Mouse (Mus musculus) kidney, adult 2 months (tissue): Measurements from ENCODE around the gene Faap20. TPM values are rescaled to one million over a fixed set of nuclear protein-coding genes. Genes with fewer than 3 reads are reported as not detected.

Experiments used
- DNase-seq: peaks from one replicate; pipeline ENCODE4 v3.0.0; 2021
- H3K27ac ChIP-seq: fragments of 200-500 bp; 2 replicates; pipeline ENCODE4 v1.5.1; 2012; ENCODE audit warnings: low read depth, low read length, control low read depth, inconsistent platforms; ENCODE audit not compliant: insufficient read depth
- H3K27me3 ChIP-seq: fragments of 200-500 bp; replicated peaks from 2 replicates; pipeline ENCODE4 v1.6.1; 2012; ENCODE audit warnings: mild to moderate bottlenecking, moderate library complexity, low read length, inconsistent platforms; ENCODE audit not compliant: control insufficient read depth, insufficient read depth
- H3K36me3 ChIP-seq: fragments of 200-500 bp; 2 replicates; pipeline ENCODE4 v1.6.1; 2012; ENCODE audit warnings: mild to moderate bottlenecking, moderate library complexity, low read length, inconsistent platforms; ENCODE audit not compliant: control insufficient read depth, insufficient read depth
- H3K4me1 ChIP-seq: fragments of 200-500 bp; 2 replicates; pipeline ENCODE4 v1.6.1; 2011; ENCODE audit warnings: low read length; ENCODE audit not compliant: control insufficient read depth, insufficient read depth
- H3K4me3 ChIP-seq: fragments of 200-500 bp; 2 replicates; pipeline ENCODE4 v1.5.1; 2011; ENCODE audit warnings: mild to moderate bottlenecking, low read depth, low read length, control low read depth; ENCODE audit not compliant: insufficient read depth
- CTCF ChIP-seq: fragments of 200-500 bp; conservative IDR thresholded peaks from 2 replicates; pipeline ENCODE4 v1.5.1; 2011; ENCODE audit warnings: low read depth, mild to moderate bottlenecking, control low read depth, low read length, moderate library complexity, mixed read lengths; ENCODE audit not compliant: insufficient read depth, insufficient read length
- POLR2A ChIP-seq: fragments of 200-500 bp; IDR thresholded peaks from one replicate; pipeline ENCODE4 v1.6.1; 2011; ENCODE audit warnings: low read depth, low read length, control low read depth
- whole genome bisulfite sequencing: fragments of 180-500 bp; shearing (Covaris S2); methylation state at CpG from one replicate; pipeline ENCODE4 v1.1.7; 2018; 5-methylcytosine and 5-hydroxymethylcytosine counted together
- polyA plus RNA-seq: library from polyadenylated mRNA; depleted of rRNA; stranded (reverse); fragments of >200 nt; gene quantifications from 2 replicates; pipeline ENCODE4 v1.2.3, GENCODE M21; 2012; rRNA removed

Gene Faap20
- polyA plus RNA-seq, 1 experiment: 68.9 TPM

DNA sequence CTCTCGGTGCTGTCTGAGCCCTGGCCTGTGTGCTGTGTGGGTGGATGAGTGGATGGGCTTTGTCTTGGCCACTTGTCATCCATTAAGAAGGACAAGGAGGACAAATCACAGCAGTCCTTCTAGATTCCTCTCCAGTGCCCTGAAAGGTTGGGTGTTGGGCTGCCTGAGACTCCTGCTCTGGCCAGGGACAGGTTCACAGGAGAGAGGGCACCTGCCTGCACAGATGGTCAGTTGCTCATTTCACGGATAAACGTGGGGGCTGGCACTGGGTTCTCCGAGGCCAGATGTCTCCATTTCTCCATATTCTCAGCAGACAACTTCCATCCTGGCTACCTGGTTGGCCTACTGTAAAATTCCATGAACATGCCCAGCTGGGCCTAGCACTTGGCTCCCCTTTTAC is 49.2 kb downstream of the Faap20 start:
- Histone ChIP-seq H3K4me3 (no peak overlapping the region), H3K27ac (no peak overlapping the region), H3K4me1 (no peaks in the 10 kb centered on the region), H3K27me3 (no peaks in the 10 kb centered on the region), H3K36me3 (no peaks in the 10 kb centered on the region)
- DNase-seq: no peak
- no peak for TF ChIP-seq CTCF
- no peak for TF ChIP-seq POLR2A
- 84% methylated on average over 4 of the region's 4 CpGs for WGBS

DNA sequence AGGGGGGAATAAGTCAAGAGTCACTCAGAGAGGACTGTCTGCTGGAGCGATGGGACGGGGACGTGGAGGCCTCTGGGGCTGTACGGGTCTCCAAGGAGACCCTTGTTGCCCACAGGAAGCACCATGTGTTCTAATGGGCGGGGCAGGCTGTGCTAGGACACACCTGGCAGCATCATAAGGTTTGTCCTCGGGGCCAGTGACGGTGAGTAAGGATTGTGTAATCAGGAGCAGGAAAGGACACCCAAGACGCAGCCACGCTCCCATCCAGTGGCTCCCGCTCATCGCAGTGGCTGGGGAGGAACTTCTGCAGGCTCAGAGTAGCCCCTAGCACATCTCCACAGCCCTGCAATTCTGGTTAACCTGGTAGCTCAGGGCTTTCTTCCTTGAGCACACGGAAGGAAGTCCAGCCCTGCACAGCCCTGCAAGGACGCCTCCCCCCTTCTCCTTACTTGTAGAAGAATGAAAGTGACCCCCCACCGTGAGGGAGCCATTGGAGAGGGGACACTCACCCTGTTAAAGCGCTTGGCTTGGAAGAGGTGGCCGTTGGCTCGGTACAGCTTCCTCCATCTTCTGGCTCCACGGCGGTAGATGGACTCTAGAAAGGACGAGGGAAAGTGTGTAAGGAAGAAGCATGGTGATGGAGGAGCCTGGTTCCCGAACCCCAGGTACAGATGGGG is 51.0 kb downstream of the Faap20 start:
- Histone ChIP-seq H3K27ac (no peak overlapping the region), H3K27me3 (no peaks in the 10 kb centered on the region), H3K36me3 (no peaks in the 10 kb centered on the region), H3K4me1 (no peaks in the 10 kb centered on the region), H3K4me3 (no peak overlapping the region)
- 81% methylated on average over 21 of the region's 21 CpGs for WGBS
- no peak for DNase-seq
- TF ChIP-seq CTCF (no peak), POLR2A (no peak)

DNA sequence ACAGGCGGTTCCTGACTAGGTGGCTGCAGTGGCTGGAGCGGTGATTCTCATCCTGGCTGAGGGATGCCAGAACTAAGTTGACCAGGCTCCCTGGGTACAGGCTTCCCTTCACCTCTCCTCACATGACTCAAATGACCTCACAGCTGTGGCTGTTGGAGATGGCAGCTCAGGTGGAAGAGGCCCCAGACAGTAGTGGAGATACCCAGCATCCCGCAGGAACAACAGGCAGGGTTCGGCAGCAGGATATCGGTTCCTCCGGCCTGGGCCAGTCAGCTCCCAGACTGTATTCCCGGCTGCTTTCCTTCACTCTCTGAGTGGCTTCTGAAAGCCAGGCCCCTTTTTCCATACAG is 51.5 kb downstream of the Faap20 start:
- TF ChIP-seq CTCF (no peak), POLR2A (no peak)
- H3K27ac ChIP-seq: no peak overlapping the region
- no peak for DNase-seq
- 87% methylated on average over 7 of the region's 7 CpGs for WGBS
- no peak overlapping the region for H3K4me3 ChIP-seq
- H3K27me3 ChIP-seq: no peaks in the 10 kb centered on the region
- no peaks in the 10 kb centered on the region for H3K4me1 ChIP-seq
- H3K36me3 ChIP-seq: no peaks in the 10 kb centered on the region

DNA sequence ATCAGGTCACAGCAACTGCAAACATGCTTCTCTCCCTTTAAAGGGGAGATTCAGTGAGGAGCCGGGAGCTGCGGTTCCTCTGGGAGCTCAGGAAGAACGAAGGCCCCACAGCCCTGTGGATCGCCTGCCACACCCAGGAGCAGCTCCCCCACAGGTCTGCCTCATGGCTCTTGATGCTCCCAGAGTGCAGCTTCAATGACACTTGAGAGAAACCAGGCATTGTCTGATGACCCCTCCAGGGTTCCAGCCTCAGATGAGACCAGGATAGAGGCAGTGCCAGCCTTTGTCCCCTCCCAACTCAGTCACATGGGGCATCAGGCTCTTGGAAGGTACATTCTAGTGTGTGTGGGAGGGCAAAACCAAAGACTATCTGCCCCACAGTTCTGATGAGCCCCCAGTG is 52.4 kb downstream of the Faap20 start:
- no peaks in the 10 kb centered on the region for H3K4me1 ChIP-seq
- no peak for DNase-seq
- no peak overlapping the region for H3K27ac ChIP-seq
- no peaks in the 10 kb centered on the region for H3K27me3 ChIP-seq
- TF ChIP-seq CTCF: no peak
- TF ChIP-seq POLR2A: no peak
- no peaks in the 10 kb centered on the region for H3K36me3 ChIP-seq
- H3K4me3 ChIP-seq: no peak overlapping the region
- 65% methylated on average over 4 of the region's 4 CpGs for WGBS

DNA sequence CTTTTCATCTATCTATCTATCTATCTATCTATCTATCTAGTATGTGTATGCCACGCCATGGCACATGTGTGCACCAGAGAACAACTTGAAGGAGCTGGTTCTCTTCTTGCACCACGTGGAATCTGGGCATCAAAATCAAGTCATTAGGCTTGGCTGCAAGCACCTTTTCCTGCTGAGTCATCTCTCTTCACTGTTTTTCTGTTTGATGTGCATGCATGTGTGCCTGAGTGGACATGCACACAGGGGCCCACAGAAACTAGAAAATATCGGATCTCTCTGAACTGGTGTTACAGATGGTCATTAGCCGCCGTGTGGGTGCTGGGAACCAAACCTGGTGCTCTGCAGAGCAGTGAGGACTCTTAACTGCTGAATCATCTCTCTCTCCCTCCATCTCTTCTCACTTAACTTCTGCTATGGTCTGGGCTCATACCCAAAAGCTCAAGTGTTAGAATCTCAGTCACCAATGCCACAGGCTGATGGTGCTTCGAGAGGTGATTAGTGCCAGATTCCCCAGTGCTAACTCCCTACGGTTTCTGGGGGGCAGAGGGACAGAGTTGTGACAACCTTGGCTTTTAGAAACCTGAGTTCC is 55.0 kb downstream of the Faap20 start:
- Histone ChIP-seq H3K4me3 (no peak overlapping the region), H3K27me3 (no peaks in the 10 kb centered on the region), H3K36me3 (no peaks in the 10 kb centered on the region), H3K27ac (no peak overlapping the region), H3K4me1 (peaks cover 4% of the 10 kb centered on the region; the same call in 1 of the 2 replicates)
- no peak for TF ChIP-seq POLR2A
- no peak for TF ChIP-seq CTCF
- DNase-seq: no peak
- WGBS: 81% methylated on average over 7 of the region's 7 CpGs

DNA sequence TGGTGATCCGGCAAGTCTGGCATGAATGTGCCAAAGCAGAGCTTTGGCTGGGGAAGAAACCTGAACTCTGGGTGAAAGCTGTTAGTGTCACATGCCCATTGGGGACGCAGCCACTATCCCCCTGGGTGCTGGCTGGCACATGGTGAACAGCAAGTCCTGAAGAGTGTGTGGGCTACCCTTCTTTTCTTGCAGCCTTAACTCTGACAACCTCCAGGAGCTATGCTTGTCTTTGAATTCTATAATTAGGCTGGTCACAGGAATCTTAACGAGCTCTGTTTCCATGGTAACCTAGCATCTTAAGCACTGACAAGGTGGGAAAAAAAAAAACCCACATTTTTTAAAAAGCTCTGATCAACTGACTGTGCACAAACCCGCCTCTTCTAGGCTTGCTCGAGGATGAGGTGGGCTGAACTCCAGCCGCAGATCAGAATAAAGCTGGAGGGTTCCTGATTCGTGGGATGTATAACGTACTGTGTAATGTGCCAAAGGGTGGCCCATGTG is 56.0 kb downstream of the Faap20 start:
- no peak overlapping the region for H3K4me3 ChIP-seq
- H3K27me3 ChIP-seq: no peaks in the 10 kb centered on the region
- H3K27ac ChIP-seq: no peak overlapping the region
- 67% methylated on average over 8 of the region's 8 CpGs for WGBS
- TF ChIP-seq CTCF: no peak
- TF ChIP-seq POLR2A: no peak
- H3K36me3 ChIP-seq: no peaks in the 10 kb centered on the region
- DNase-seq: no peak
- peaks cover 4% of the 10 kb centered on the region; the same call in 1 of the 2 replicates for H3K4me1 ChIP-seq

Other genes with a start within 250 kb of the Faap20 start
- gene Plch2, start 193.0 kb upstream of the Faap20 start, polyA plus RNA-seq: 0.52 and 2.3 TPM in 2 replicates
- gene Pex10, start 182.8 kb upstream of the Faap20 start, polyA plus RNA-seq: 23.9 and 25.6 TPM in 2 replicates
- gene Rer1, start 163.4 kb upstream of the Faap20 start, polyA plus RNA-seq: 133 TPM in 2 replicates
- gene Morn1, start 163.2 kb upstream of the Faap20 start, polyA plus RNA-seq: 10.4 and 12.4 TPM in 2 replicates
- 40.4 and 43.9 TPM in 2 replicates for gene Ski, start 27.2 kb upstream of the Faap20 start, polyA plus RNA-seq
- 80.1 and 84.5 TPM in 2 replicates for gene Prkcz, start 111.6 kb downstream of the Faap20 start, polyA plus RNA-seq
- 0.47 and 0.56 TPM in 2 replicates for gene Gabrd, start 148.3 kb downstream of the Faap20 start, polyA plus RNA-seq
- gene Cfap74, start 159.4 kb downstream of the Faap20 start, polyA plus RNA-seq: 0.27 and 0.42 TPM in 2 replicates
- gene Tmem52, start 219.3 kb downstream of the Faap20 start, polyA plus RNA-seq: 14.7 and 15.7 TPM in 2 replicates
- gene Gnb1, start 241.6 kb downstream of the Faap20 start, polyA plus RNA-seq: 399 and 462 TPM in 2 replicates